Mouse (Mus musculus) forebrain, embryonic 12.5 days (tissue): ENCODE data around the gene Epha8. TPM values are rescaled to one million over a fixed set of nuclear protein-coding genes. Genes with fewer than 3 reads are reported as not detected.

ENCODE experiments used
- ATAC-seq: fragments of 200-750 bp; cut with Nextera tagmentation; 2 replicates; pipeline ENCODE4 v1.8.0; 2017; ENCODE audit warnings: moderate TSS enrichment; ENCODE audit not compliant: low FRiP score
- H3K27ac ChIP-seq: fragments of 300-500 bp; sonication (generic); 2 replicates; pipeline ENCODE4 v1.5.1; 2016; ENCODE audit warnings: mild to moderate bottlenecking
- H3K27me3 ChIP-seq: fragments of 300-500 bp; sonication (generic); 2 replicates; pipeline ENCODE4 v1.6.1; 2016; ENCODE audit warnings: mild to moderate bottlenecking
- H3K36me3 ChIP-seq: fragments of 300-500 bp; sonication (generic); replicated peaks from 2 replicates; pipeline ENCODE4 v1.6.1; 2016; ENCODE audit warnings: mild to moderate bottlenecking
- H3K4me1 ChIP-seq: fragments of 300-500 bp; sonication (generic); 2 replicates; pipeline ENCODE4 v1.6.1; 2016
- H3K4me2 ChIP-seq: fragments of 300-500 bp; sonication (generic); 2 replicates; pipeline ENCODE4 v1.6.1; 2016; ENCODE audit warnings: mild to moderate bottlenecking, moderate library complexity
- H3K4me3 ChIP-seq: fragments of 300-500 bp; sonication (generic); replicated peaks from 2 replicates; pipeline ENCODE4 v1.5.1; 2016; ENCODE audit warnings: mild to moderate bottlenecking
- H3K9ac ChIP-seq: fragments of 300-500 bp; sonication (generic); 2 replicates; pipeline ENCODE4 v1.6.1; 2016; ENCODE audit warnings: mild to moderate bottlenecking
- H3K9me3 ChIP-seq: fragments of 300-500 bp; sonication (generic); 2 replicates; pipeline ENCODE4 v1.6.1; 2016
- WGBS: fragments of 180-500 bp; shearing (Covaris S2); methylation state at CpG from one replicate; pipeline ENCODE4 v1.1.7; 2016; 5-methylcytosine and 5-hydroxymethylcytosine counted together
- polyA plus RNA-seq: library from polyadenylated mRNA; unstranded; fragments of >200 nt; fragmentation: Nextera tagmentation; extraction: Ambion mirVana; gene quantifications from 2 replicates; pipeline ENCODE4 v1.2.1, GENCODE M21; 2016

Epha8 gene
- polyA plus RNA-seq, 1 experiment from 2014 or later = 1.8 TPM

DNA sequence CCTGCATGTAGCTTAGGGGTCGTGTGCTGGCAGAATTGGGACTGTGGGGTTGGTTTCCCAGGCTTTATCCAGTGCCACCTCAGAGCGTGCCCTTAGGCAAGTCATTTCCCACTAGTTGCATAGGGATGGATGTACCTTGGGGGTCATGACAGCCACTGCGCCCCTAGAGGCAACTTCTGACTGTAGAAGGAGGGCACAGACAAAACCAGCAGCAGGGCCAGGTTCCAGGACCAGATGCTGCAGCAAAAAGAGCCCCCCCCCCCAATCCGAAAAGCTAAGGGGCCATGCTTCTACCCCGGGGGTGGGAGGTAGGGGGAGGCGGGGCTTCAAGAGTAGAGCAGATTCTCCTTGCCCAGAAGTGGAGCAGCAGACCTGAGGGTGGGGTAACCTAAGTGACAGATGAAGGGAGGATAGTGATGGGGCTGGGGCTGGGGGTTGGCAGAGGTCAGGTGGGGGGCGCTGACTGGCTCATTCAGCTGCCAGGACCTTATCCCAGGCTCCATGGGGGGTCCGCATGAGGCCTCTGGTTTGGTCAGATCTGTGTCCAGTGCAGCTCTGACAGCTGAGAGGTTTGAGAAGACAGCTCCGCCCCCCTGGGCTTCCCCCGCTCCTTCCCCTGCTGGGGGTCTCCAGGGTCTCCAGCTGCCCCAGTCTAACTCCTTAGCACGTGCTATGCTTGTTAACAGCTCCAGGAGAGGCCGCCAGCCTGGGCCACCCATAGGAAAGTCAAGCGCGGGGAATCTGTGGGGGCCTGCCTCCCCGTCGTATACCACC lies 13.1 kb upstream of the Epha8 start:
- peaks cover 70% of the 10 kb centered on the region for H3K4me1 ChIP-seq
- H3K27ac ChIP-seq = no peak overlapping the region
- H3K36me3 ChIP-seq = no peaks in the 10 kb centered on the region
- H3K4me2 ChIP-seq = no peak overlapping the region
- H3K9me3 ChIP-seq = no peaks in the 10 kb centered on the region
- H3K4me3 ChIP-seq = no peak overlapping the region
- H3K27me3 ChIP-seq = peaks cover 56% of the 10 kb centered on the region
- no peak overlapping the region for H3K9ac ChIP-seq
- 42% methylated on average over 16 of the region's 16 CpGs for WGBS
- ATAC-seq = no peak; the same call in 1 of the 2 replicates

DNA sequence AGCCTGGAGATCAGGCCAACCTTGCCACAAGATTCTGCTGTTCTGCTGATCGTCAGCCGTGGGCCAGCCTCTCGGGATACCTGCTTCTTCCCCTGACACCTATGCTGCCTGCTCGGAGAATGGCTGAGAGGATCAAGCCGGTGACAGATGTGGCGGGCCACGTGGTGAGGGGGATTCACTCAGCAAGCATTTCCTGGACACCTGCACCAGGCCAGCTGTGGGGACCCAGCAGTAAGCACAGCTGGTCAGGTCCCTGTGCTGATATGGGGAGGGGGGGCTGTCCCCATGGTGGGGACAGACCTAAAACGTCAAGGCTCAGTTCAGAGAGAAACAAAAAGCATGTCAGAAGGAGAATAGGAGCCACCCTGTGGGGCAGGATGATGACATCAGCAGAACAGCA lies 12.5 kb upstream of the Epha8 start:
- ATAC-seq = no peak
- no peaks in the 10 kb centered on the region for H3K9me3 ChIP-seq
- H3K4me2 ChIP-seq = no peak overlapping the region
- H3K4me3 ChIP-seq = no peak overlapping the region
- no peak overlapping the region for H3K9ac ChIP-seq
- WGBS = 61% methylated on average over 8 of the region's 8 CpGs
- peaks cover 71% of the 10 kb centered on the region for H3K4me1 ChIP-seq
- no peak overlapping the region for H3K27ac ChIP-seq
- H3K36me3 ChIP-seq = no peaks in the 10 kb centered on the region
- H3K27me3 ChIP-seq = peaks cover 61% of the 10 kb centered on the region

DNA sequence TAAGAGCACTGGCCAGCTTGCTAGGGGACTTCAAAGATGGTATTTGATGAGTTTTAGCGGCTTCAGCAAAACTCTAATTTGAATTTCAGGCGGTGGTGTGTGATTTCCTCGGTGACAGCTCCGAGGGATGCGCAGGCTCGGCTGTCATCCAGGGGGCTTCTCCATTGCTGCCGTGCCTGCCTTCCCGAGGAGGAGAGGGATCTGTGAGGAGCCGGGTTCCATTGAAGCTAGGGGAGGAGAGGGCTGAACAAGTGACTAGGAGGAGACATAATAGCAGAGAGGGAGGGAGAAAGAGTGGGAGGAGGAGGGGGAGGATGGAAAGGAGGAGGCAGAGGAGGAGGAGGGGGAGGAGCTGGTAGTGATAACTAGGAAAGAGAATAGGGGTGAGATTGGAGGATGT lies 10.9 kb upstream of the Epha8 start:
- H3K9ac ChIP-seq = no peak overlapping the region
- H3K4me1 ChIP-seq = peaks cover 81% of the 10 kb centered on the region
- H3K4me2 ChIP-seq = no peak overlapping the region
- H3K36me3 ChIP-seq = no peaks in the 10 kb centered on the region
- no peak for ATAC-seq
- no peaks in the 10 kb centered on the region for H3K9me3 ChIP-seq
- 34% methylated on average over 9 of the region's 9 CpGs for WGBS
- H3K4me3 ChIP-seq = no peak overlapping the region
- peaks cover 66% of the 10 kb centered on the region for H3K27me3 ChIP-seq
- 0 out of 2 replicates have a peak overlapping the region, but pooled peaks have one; percentile 2 for H3K27ac ChIP-seq

DNA sequence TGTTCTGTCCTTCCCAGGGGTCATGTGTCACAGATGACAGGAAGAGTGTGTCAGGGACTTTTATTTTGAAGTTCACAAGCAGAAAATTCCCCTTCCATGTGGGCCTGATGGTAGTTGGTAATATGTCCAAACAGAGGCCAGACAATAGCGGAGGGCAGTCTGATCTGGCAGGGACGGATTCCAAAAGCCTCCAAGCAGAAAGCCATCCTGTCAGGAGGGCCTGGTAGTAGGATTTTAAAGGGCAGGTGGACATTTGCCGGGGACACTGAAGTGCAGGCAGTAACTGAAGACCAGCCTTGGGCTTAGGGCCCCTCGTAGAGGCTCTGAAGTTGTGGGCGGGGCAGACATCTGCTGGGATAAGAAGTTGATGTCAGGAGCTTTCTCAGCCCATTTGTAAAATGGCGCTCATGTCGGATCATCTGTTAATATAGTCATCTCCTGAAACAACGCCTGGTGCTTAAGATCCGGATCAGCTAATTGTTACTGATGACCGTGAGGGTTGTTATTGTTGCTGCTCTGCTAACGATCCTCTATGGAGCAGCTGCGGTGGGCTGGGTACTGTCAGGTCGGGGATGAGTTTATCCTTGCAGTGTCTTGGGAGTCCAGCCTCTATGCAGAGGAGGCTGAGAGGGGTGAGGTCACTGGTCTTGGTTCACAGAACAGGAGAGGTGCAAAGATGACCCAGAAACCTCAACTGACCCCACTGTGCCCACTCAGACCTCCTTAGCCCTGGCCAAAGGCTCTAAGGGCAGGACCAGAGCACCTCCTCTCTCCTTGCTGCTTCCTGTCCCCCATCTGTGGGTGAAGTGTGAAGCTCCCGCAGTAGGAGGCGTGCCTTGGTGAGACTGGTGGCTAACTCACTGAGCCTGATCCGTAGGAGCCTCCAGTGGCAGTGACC lies 10.1 kb upstream of the Epha8 start:
- Histone ChIP-seq H3K27ac (0 out of 2 replicates have a peak overlapping the region, but pooled peaks have one; percentile 2), H3K9me3 (no peaks in the 10 kb centered on the region), H3K27me3 (peaks cover 64% of the 10 kb centered on the region), H3K4me2 (no peak overlapping the region), H3K4me3 (no peak overlapping the region), H3K36me3 (no peaks in the 10 kb centered on the region), H3K9ac (no peak overlapping the region), H3K4me1 (peaks cover 88% of the 10 kb centered on the region)
- WGBS = 33% methylated on average over 16 of the region's 16 CpGs
- no peak for ATAC-seq

DNA sequence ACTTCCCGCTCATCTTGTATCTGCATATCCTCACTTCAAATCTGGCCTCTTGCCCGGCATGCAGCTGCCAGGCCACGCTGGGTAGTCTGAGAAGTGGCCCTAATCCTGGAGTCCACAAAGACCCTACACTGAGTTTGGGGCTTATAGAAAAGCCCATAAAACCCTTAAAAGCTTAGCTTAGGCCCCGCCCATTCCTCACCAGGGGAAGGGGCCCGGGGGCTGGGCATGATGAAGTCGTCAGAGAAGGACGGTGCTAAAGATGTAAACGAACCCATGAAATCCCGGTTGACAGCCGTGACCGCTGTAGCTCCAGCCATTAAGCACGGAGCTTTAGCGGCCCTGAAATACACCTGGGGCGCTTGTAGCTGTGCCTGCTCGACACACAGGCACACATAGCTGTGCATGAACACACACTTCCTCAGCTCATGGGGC lies 8.4 kb upstream of the Epha8 start:
- no peak for ATAC-seq
- Histone ChIP-seq H3K4me1 (peaks cover 79% of the 10 kb centered on the region), H3K4me3 (no peak overlapping the region), H3K9me3 (no peaks in the 10 kb centered on the region), H3K9ac (no peak overlapping the region), H3K27ac (no peak overlapping the region), H3K27me3 (peaks cover 59% of the 10 kb centered on the region), H3K4me2 (no peak overlapping the region), H3K36me3 (no peaks in the 10 kb centered on the region)
- WGBS = 15% methylated on average over 15 of the region's 15 CpGs

DNA sequence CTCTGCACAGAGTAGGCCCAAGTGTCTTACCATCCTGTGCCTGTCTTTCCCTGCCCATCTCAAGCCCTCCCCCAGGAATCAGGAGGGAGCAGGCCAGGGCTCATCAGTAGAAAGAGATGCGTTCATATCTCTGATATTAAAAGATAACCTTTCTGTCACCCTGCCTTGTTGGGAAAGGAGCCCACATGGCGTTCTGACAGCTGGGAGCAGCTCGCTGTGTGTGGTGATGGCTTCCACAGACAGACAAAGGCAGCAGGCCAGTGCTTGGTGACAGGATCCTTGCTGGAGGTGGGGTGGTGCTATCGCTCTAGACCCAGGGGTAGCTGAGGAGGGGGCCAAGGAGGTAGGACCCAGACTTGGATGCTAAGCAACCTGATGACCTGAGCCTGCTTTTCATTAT lies 5.8 kb upstream of the Epha8 start:
- 60% methylated on average over 4 of the region's 4 CpGs for WGBS

GRCm38 (mm10) chr4:136961642-136962285 lies 5.1 kb upstream of the Epha8 start:
- Histone ChIP-seq H3K36me3 (no peaks in the 10 kb centered on the region), H3K9me3 (no peaks in the 10 kb centered on the region), H3K4me3 (no peak overlapping the region), H3K9ac (no peak overlapping the region), H3K4me1 (peaks cover 52% of the 10 kb centered on the region), H3K27ac (no peak overlapping the region), H3K27me3 (peaks cover 67% of the 10 kb centered on the region), H3K4me2 (no peak overlapping the region)
- WGBS = 62% methylated on average over 4 of the region's 4 CpGs
- ATAC-seq = no peak

More for the DNA sequence above, 5.8 kb upstream of the Epha8 start:
- no peak overlapping the region for H3K4me3 ChIP-seq
- peaks cover 53% of the 10 kb centered on the region for H3K4me1 ChIP-seq
- H3K9me3 ChIP-seq = no peaks in the 10 kb centered on the region
- no peak overlapping the region for H3K9ac ChIP-seq
- no peak overlapping the region for H3K4me2 ChIP-seq
- no peak overlapping the region for H3K27ac ChIP-seq
- no peaks in the 10 kb centered on the region for H3K36me3 ChIP-seq
- ATAC-seq = no peak
- H3K27me3 ChIP-seq = peaks cover 66% of the 10 kb centered on the region

DNA sequence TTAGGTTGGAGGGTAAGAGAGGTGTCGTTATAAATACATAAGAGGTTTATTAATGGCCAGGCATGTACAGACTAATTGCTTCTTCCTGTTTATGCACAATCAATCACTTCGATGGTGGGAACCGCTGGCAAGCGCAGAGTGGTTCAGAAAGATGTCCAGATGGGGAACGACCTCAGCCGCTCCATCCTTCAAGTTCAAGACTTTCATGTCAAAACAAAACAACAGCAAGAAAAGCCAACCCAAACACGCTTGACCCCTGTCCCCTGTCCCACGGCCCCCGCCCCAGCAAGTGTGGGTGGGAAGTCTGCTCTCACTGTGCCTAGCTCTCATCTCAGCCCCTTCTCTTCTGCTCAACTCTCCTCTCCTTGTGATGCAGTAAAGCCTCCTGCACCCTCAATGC lies 4.0 kb upstream of the Epha8 start:
- H3K4me1 ChIP-seq = peaks cover 50% of the 10 kb centered on the region
- H3K27ac ChIP-seq = no peak overlapping the region
- no peaks in the 10 kb centered on the region for H3K9me3 ChIP-seq
- peaks cover 67% of the 10 kb centered on the region for H3K27me3 ChIP-seq
- H3K4me2 ChIP-seq = no peak overlapping the region
- 73% methylated on average over 9 of the region's 9 CpGs for WGBS
- no peak for ATAC-seq
- no peaks in the 10 kb centered on the region for H3K36me3 ChIP-seq
- no peak overlapping the region for H3K9ac ChIP-seq
- H3K4me3 ChIP-seq = no peak overlapping the region

DNA sequence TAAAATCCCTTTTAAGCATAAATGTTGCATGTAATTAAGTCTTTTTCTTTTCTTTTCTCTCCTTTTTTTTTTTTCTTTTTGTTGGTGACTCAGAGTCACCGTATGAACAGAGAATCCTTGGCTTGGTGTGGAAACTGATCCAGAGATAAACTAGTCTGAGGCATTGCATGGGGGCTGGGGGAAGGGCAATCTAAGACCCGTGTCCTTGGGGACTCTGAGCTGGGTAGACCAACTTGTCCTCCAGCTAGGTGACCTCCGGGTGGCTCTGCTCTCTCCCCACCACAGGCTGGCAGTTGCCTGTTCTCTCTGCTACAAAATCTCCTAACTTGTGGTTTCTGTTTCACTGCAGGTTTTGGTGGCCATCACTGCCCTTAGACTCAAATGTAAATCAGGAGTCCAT lies 3.5 kb upstream of the Epha8 start:
- WGBS = 59% methylated on average over 3 of the region's 3 CpGs
- Histone ChIP-seq H3K9me3 (no peaks in the 10 kb centered on the region), H3K4me2 (no peak overlapping the region), H3K27me3 (peaks cover 67% of the 10 kb centered on the region), H3K27ac (no peak overlapping the region), H3K36me3 (no peaks in the 10 kb centered on the region), H3K9ac (no peak overlapping the region), H3K4me3 (no peak overlapping the region), H3K4me1 (peaks cover 45% of the 10 kb centered on the region)
- ATAC-seq = no peak

DNA sequence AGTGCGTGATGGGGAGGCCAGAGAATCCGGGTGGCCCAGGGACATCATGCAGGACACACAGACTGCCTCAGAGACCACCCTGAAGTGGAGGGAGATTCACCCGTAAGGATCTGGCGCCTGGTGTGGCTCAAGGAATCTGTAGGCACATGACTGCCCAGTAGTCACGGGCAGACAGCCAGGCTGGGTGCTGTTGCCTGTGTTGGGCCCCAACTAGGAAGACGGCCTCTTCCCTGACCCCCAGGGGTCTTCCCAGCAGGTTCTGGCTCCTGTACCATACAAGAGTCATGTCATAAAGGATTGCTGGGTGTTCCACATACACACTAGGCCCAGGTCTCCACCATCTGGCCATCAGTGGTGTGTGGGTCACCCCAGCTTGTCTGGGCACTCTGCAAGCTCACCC lies 2.1 kb downstream of the Epha8 start:
- no peak for ATAC-seq
- Histone ChIP-seq H3K4me3 (no peak overlapping the region), H3K4me1 (peaks cover 26% of the 10 kb centered on the region), H3K9ac (no peak overlapping the region), H3K27ac (no peak overlapping the region), H3K9me3 (no peaks in the 10 kb centered on the region), H3K36me3 (no peaks in the 10 kb centered on the region), H3K27me3 (peaks cover 82% of the 10 kb centered on the region), H3K4me2 (no peak overlapping the region)
- 74% methylated on average over 6 of the region's 6 CpGs for WGBS

- ATAC-seq = no peak
- H3K4me1 ChIP-seq = peaks cover 30% of the 10 kb centered on the region
- H3K27me3 ChIP-seq = peaks cover 53% of the 10 kb centered on the region
- no peak overlapping the region for H3K9ac ChIP-seq
- no peak overlapping the region for H3K4me2 ChIP-seq
- 44% methylated on average over 10 of the region's 10 CpGs for WGBS
- no peaks in the 10 kb centered on the region for H3K9me3 ChIP-seq
- no peaks in the 10 kb centered on the region for H3K36me3 ChIP-seq
- no peak overlapping the region for H3K27ac ChIP-seq
- H3K4me3 ChIP-seq = no peak overlapping the region
Observed at GRCm38 (mm10) chr4:136949266-136949989, 7.2 kb downstream of the Epha8 start.

DNA sequence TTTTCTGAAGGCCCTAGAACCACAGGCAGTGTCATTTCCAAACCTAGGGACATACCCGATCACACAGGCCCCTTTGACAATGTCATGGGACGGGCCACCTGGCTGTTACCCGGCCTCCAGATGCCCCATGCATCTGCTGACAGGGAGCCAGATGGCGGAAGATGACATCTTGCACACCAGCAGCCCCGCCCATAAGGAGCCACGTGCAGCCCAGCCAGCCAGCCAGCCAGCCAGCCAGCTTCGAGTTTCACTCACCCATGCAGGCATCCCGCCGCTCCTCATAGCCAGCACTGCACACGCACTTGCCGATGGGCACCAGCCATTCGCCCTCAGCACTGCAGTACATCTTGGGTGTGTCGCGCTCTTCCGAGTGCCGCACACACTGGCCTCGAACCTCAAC lies 11.2 kb downstream of the Epha8 start:
- Histone ChIP-seq H3K9me3 (no peaks in the 10 kb centered on the region), H3K4me2 (no peak overlapping the region), H3K9ac (no peak overlapping the region), H3K4me3 (no peak overlapping the region), H3K27me3 (peaks cover 49% of the 10 kb centered on the region), H3K27ac (no peak overlapping the region), H3K4me1 (peaks cover 40% of the 10 kb centered on the region), H3K36me3 (no peaks in the 10 kb centered on the region)
- 74% methylated on average over 17 of the region's 17 CpGs for WGBS
- ATAC-seq = no peak
